Mouse (Mus musculus): ENCODE results near the gene Cckbr.

Cckbr gene

GRCm38 (mm10) chr7:105487104-105487876 lies 61.8 kb downstream of the Cckbr start:
- in situ Hi-C loops (cut with MboI, MseI), result no loop called here

GRCm38 (mm10) chr7:105497881-105498280 lies 72.3 kb downstream of the Cckbr start:
- in situ Hi-C loops (cut with MboI, MseI), result no loop called here

- in situ Hi-C loops (cut with MboI, MseI), result no loop called here
These were observed 73.4 kb downstream of the Cckbr start for GRCm38 (mm10) chr7:105498854-105499492.

- in situ Hi-C loops (cut with MboI, MseI), result loop anchor here (25.0 kb wide), 1 partner anchor 237 kb away; no protein-coding TSS in a partner anchor
These were observed 74.1 kb downstream of the Cckbr start for GRCm38 (mm10) chr7:105499676-105500075.

GRCm38 (mm10) chr7:105501984-105502383 lies 76.5 kb downstream of the Cckbr start:
- in situ Hi-C loops (cut with MboI, MseI), result loop anchor here (25.0 kb wide), 1 partner anchor 240 kb away; no protein-coding TSS in a partner anchor

GRCm38 (mm10) chr7:105507257-105507656 lies 81.7 kb downstream of the Cckbr start:
- in situ Hi-C loops (cut with MboI, MseI), result loop anchor here (25.0 kb wide), 1 partner anchor 245 kb away; no protein-coding TSS in a partner anchor

- in situ Hi-C loops (cut with MboI, MseI), result loop anchor here (25.0 kb wide), 1 partner anchor 248 kb away; no protein-coding TSS in a partner anchor
These were observed 84.6 kb downstream of the Cckbr start for GRCm38 (mm10) chr7:105510143-105510542.

- in situ Hi-C loops (cut with MboI, MseI), result loop anchor here (25.0 kb wide), 1 partner anchor 252 kb away; no protein-coding TSS in a partner anchor
These were observed 88.3 kb downstream of the Cckbr start for GRCm38 (mm10) chr7:105513845-105514291.

GRCm38 (mm10) chr7:105514561-105514960 lies 89.0 kb downstream of the Cckbr start:
- in situ Hi-C loops (cut with MboI, MseI), result loop anchor here (25.0 kb wide), 1 partner anchor 252 kb away; no protein-coding TSS in a partner anchor

GRCm38 (mm10) chr7:105515178-105515577 lies 89.6 kb downstream of the Cckbr start:
- in situ Hi-C loops (cut with MboI, MseI), result loop anchor here (25.0 kb wide), 1 partner anchor 253 kb away; no protein-coding TSS in a partner anchor

GRCm38 (mm10) chr7:105516669-105517360 lies 91.3 kb downstream of the Cckbr start:
- in situ Hi-C loops (cut with MboI, MseI), result loop anchor here (25.0 kb wide), 1 partner anchor 255 kb away; no protein-coding TSS in a partner anchor

GRCm38 (mm10) chr7:105519336-105519735 lies 93.8 kb downstream of the Cckbr start:
- in situ Hi-C loops (cut with MboI, MseI), result loop anchor here (25.0 kb wide), 1 partner anchor 257 kb away; no protein-coding TSS in a partner anchor

- in situ Hi-C loops (cut with MboI, MseI), result loop anchor here (25.0 kb wide), 1 partner anchor 257 kb away; no protein-coding TSS in a partner anchor
These were observed 94.2 kb downstream of the Cckbr start for GRCm38 (mm10) chr7:105519771-105520170.

GRCm38 (mm10) chr7:105520201-105520600 lies 94.7 kb downstream of the Cckbr start:
- in situ Hi-C loops (cut with MboI, MseI), result loop anchor here (25.0 kb wide), 1 partner anchor 258 kb away; no protein-coding TSS in a partner anchor
